Mouse (Mus musculus) stomach, postnatal 0 days (tissue): ENCODE measurements around the gene Ganab.

ENCODE experiments used
- CTCF ChIP-seq: IDR thresholded peaks from 2 replicates; pipeline ENCODE4 v1.5.1; 2016; ENCODE audit warnings: antibody characterized with exemption, low read depth, mild to moderate bottlenecking, moderate library complexity
- EP300 ChIP-seq: optimal IDR thresholded peaks from 2 replicates; pipeline ENCODE3; 2016; ENCODE audit warnings: antibody characterized with exemption

GRCm38 (mm10) chr19:8953135-8954039, 55.5 kb downstream of the Ganab start, which contains the start of gene Tut1:
- peak; percentile 25; the same call in 1 of the 2 replicates for TF ChIP-seq CTCF
- TF ChIP-seq EP300: no peak
